Comparison of ENCODE assay signal across 16 mouse cellular contexts in genomic region chr14:93817591-93817990, GRCm38 (mm10).
DNase-seq lines count a peak whose midpoint lies in the region; ATAC-seq and TF ChIP-seq lines count a peak whose summit lies in the region.
"Had no signal": no experiment of that assay in that cellular context is flagged by ENCODE, and none has a peak within 500 bp of the region (broad histone marks: within the 10 kb centered on the region; RNA-seq: fewer than 3 reads in every experiment).

No protein-coding gene starts in this region.

- no peaks in the 10 kb centered on the region for H3K27me3 ChIP-seq in embryonic facial prominence, embryonic 14.5 days (replicated peaks; ENCODE audit: control insufficient read depth, insufficient read depth, low read length)
- H3K27me3 ChIP-seq in embryonic facial prominence, embryonic 10.5 days (replicated peaks; ENCODE audit: low read depth, poor library complexity, severe bottlenecking): no peaks in the 10 kb centered on the region
- H3K27me3 ChIP-seq in kidney, embryonic 16.5 days (ENCODE audit: insufficient read depth, low read length): no peaks in the 10 kb centered on the region
- no peaks in the 10 kb centered on the region for H3K27me3 ChIP-seq in midbrain, postnatal 0 days (ENCODE audit: insufficient read depth, low read length)
- no peaks in the 10 kb centered on the region for H3K27me3 ChIP-seq in midbrain, embryonic 13.5 days
- H3K27me3 ChIP-seq: kidney, embryonic 15.5 days; lung, embryonic 15.5 days; neural tube, embryonic 12.5 days had no signal

- no peak overlapping the region for H3K4me2 ChIP-seq in embryonic facial prominence, embryonic 14.5 days (ENCODE audit: low read depth, low read length)
- no peak overlapping the region for H3K4me2 ChIP-seq in kidney, embryonic 16.5 days (replicated peaks; ENCODE audit: low read depth, low read length)
- H3K4me2 ChIP-seq in midbrain, postnatal 0 days (ENCODE audit: low read depth, low read length, poor library complexity, severe bottlenecking): no peak overlapping the region
- no peak overlapping the region for H3K4me2 ChIP-seq in midbrain, embryonic 13.5 days (replicated peaks)
- H3K4me2 ChIP-seq: kidney, embryonic 15.5 days; lung, embryonic 15.5 days; neural tube, embryonic 12.5 days had no signal

- no peak for TF ChIP-seq CTCF in midbrain, postnatal 0 days (IDR thresholded peaks at IDR 0.05)

- no peaks in the 10 kb centered on the region for H3K9me3 ChIP-seq in embryonic facial prominence, embryonic 14.5 days (ENCODE audit: control insufficient read depth, low read length)
- no peaks in the 10 kb centered on the region for H3K9me3 ChIP-seq in embryonic facial prominence, embryonic 10.5 days
- no peaks in the 10 kb centered on the region for H3K9me3 ChIP-seq in kidney, embryonic 16.5 days (ENCODE audit: low read length)
- H3K9me3 ChIP-seq in midbrain, postnatal 0 days (ENCODE audit: low read length): no peaks in the 10 kb centered on the region
- no peaks in the 10 kb centered on the region for H3K9me3 ChIP-seq in midbrain, embryonic 13.5 days
- H3K9me3 ChIP-seq: kidney, embryonic 15.5 days; lung, embryonic 15.5 days; neural tube, embryonic 12.5 days had no signal

- DNase-seq in embryonic facial prominence, embryonic 14.5 days (ENCODE audit: low spot score): peak; percentile 35
- DNase-seq in embryonic facial prominence, embryonic 10.5 days (ENCODE audit: low spot score): no peak
- DNase-seq in kidney, postnatal 4 days: peak; percentile 1 to 3
- peak; percentile 12 for DNase-seq in midbrain, postnatal 0 days (ENCODE audit: low spot score)
- no peak for DNase-seq in ovary, postnatal 36 days (ENCODE audit: low spot score)
- DNase-seq in right cerebral cortex, postnatal 4 days: no peak
- DNase-seq: gastrocnemius, postnatal 36 days; layer of hippocampus, adult 9-11 months; right cerebral cortex, postnatal 14 days had no signal

- ATAC-seq in embryonic facial prominence, embryonic 14.5 days (ENCODE audit: low read depth): no peak
- no peak for ATAC-seq in kidney, embryonic 16.5 days (ENCODE audit: low FRiP score, low TSS enrichment)
- ATAC-seq in midbrain, postnatal 0 days (ENCODE audit: low FRiP score): no peak
- no peak for ATAC-seq in midbrain, embryonic 13.5 days

- H3K27ac ChIP-seq in embryonic facial prominence, embryonic 14.5 days (replicated peaks; ENCODE audit: low read depth, low read length): no peak overlapping the region
- no peak overlapping the region for H3K27ac ChIP-seq in embryonic facial prominence, embryonic 10.5 days (replicated peaks)
- no peak overlapping the region for H3K27ac ChIP-seq in kidney, embryonic 16.5 days (ENCODE audit: low read length)
- H3K27ac ChIP-seq in midbrain, postnatal 0 days (ENCODE audit: low read depth, low read length): no peak overlapping the region
- no peak overlapping the region for H3K27ac ChIP-seq in midbrain, embryonic 13.5 days
- H3K27ac ChIP-seq: kidney, embryonic 15.5 days; lung, embryonic 15.5 days; neural tube, embryonic 12.5 days; stomach, postnatal 0 days had no signal

- H3K36me3 ChIP-seq in embryonic facial prominence, embryonic 14.5 days (ENCODE audit: control insufficient read depth, insufficient read depth, low read length): no peaks in the 10 kb centered on the region
- H3K36me3 ChIP-seq in embryonic facial prominence, embryonic 10.5 days (replicated peaks): no peaks in the 10 kb centered on the region
- H3K36me3 ChIP-seq in kidney, embryonic 16.5 days (ENCODE audit: insufficient read depth, low read length): no peaks in the 10 kb centered on the region
- no peaks in the 10 kb centered on the region for H3K36me3 ChIP-seq in midbrain, postnatal 0 days (ENCODE audit: insufficient read depth, low read length)
- no peaks in the 10 kb centered on the region for H3K36me3 ChIP-seq in midbrain, embryonic 13.5 days
- H3K36me3 ChIP-seq: kidney, embryonic 15.5 days; lung, embryonic 15.5 days; neural tube, embryonic 12.5 days had no signal

- no peaks in the 10 kb centered on the region for H3K4me1 ChIP-seq in embryonic facial prominence, embryonic 14.5 days (ENCODE audit: control insufficient read depth, insufficient read depth, low read length)
- no peaks in the 10 kb centered on the region for H3K4me1 ChIP-seq in embryonic facial prominence, embryonic 10.5 days
- peaks cover 4% of the 10 kb centered on the region; the same call in 1 of the 2 replicates for H3K4me1 ChIP-seq in kidney, embryonic 16.5 days (ENCODE audit: insufficient read depth, low read length)
- H3K4me1 ChIP-seq in midbrain, postnatal 0 days (ENCODE audit: insufficient read depth, low read length): no peaks in the 10 kb centered on the region
- no peaks in the 10 kb centered on the region for H3K4me1 ChIP-seq in midbrain, embryonic 13.5 days (replicated peaks)
- H3K4me1 ChIP-seq: kidney, embryonic 15.5 days; lung, embryonic 15.5 days; neural tube, embryonic 12.5 days had no signal

- no peak overlapping the region for H3K9ac ChIP-seq in embryonic facial prominence, embryonic 14.5 days (ENCODE audit: low read depth, low read length)
- H3K9ac ChIP-seq in kidney, embryonic 16.5 days (replicated peaks; ENCODE audit: low read length): no peak overlapping the region
- no peak overlapping the region for H3K9ac ChIP-seq in midbrain, postnatal 0 days (replicated peaks; ENCODE audit: low read length, poor library complexity, severe bottlenecking)
- no peak overlapping the region for H3K9ac ChIP-seq in midbrain, embryonic 13.5 days (replicated peaks)
- H3K9ac ChIP-seq: kidney, embryonic 15.5 days; lung, embryonic 15.5 days; neural tube, embryonic 12.5 days had no signal

- no peak overlapping the region for H3K4me3 ChIP-seq in embryonic facial prominence, embryonic 14.5 days (ENCODE audit: low read depth, low read length)
- no peak overlapping the region for H3K4me3 ChIP-seq in embryonic facial prominence, embryonic 10.5 days
- no peak overlapping the region for H3K4me3 ChIP-seq in kidney, embryonic 16.5 days (ENCODE audit: low read length)
- no peak overlapping the region for H3K4me3 ChIP-seq in midbrain, postnatal 0 days (ENCODE audit: low read depth, low read length)
- no peak overlapping the region for H3K4me3 ChIP-seq in midbrain, embryonic 13.5 days (replicated peaks)
- H3K4me3 ChIP-seq: erythroblast, embryonic 14.5 days; kidney, embryonic 15.5 days; lung, embryonic 15.5 days; neural tube, embryonic 12.5 days had no signal

- 30% methylated on average over 4 of the region's 4 CpGs for WGBS in embryonic facial prominence, embryonic 14.5 days
- 85% methylated on average over 4 of the region's 4 CpGs for WGBS in embryonic facial prominence, embryonic 10.5 days
- 35% methylated on average over 4 of the region's 4 CpGs for WGBS in kidney, embryonic 16.5 days
- 44% methylated on average over 4 of the region's 4 CpGs for WGBS in midbrain, postnatal 0 days
- WGBS in midbrain, embryonic 13.5 days: 56% methylated on average over 4 of the region's 4 CpGs

Comparison
In these comparisons a context has a peak if more than half of its experiments do, and no peak if none do; other contexts are left out.
1. DNase-seq: peak in embryonic facial prominence, embryonic 14.5 days (single experiment), kidney, postnatal 4 days (2 of 2) and midbrain, postnatal 0 days (single experiment); none in embryonic facial prominence, embryonic 10.5 days (single experiment), ovary, postnatal 36 days (single experiment) and right cerebral cortex, postnatal 4 days (single experiment).